Mouse (Mus musculus) intestine, embryonic 14.5 days (tissue): ENCODE measurements around the gene Mettl24. TPM values are rescaled to one million over a fixed set of nuclear protein-coding genes. Genes with fewer than 3 reads are reported as not detected.

ENCODE experiments used
- ATAC-seq: fragments of 200-750 bp; cut with Nextera tagmentation; replicated peaks from 2 replicates; pipeline ENCODE4 v1.8.0; 2017; ENCODE audit warnings: low read depth, moderate number of reproducible peaks, moderate TSS enrichment, moderate library complexity; ENCODE audit not compliant: low FRiP score, low TSS enrichment
- DNase-seq: peaks from one replicate; pipeline ENCODE4 v3.0.0-alpha.2; 2018; ENCODE audit warnings: low spot score
- H3K27ac ChIP-seq: fragments of 300-500 bp; sonication (generic); 2 replicates; pipeline ENCODE4 v1.5.1; 2014; ENCODE audit warnings: low read depth, mild to moderate bottlenecking, control low read depth
- H3K27me3 ChIP-seq: fragments of 300-500 bp; sonication (generic); replicated peaks from 2 replicates; pipeline ENCODE4 v1.6.1; 2014; ENCODE audit warnings: low read length, control low read depth; ENCODE audit not compliant: control insufficient read depth, insufficient read depth
- H3K36me3 ChIP-seq: fragments of 300-500 bp; sonication (generic); 2 replicates; pipeline ENCODE4 v1.6.1; 2014; ENCODE audit warnings: low read length, control low read depth; ENCODE audit not compliant: control insufficient read depth, insufficient read depth
- H3K4me1 ChIP-seq: fragments of 300-500 bp; sonication (generic); replicated peaks from 2 replicates; pipeline ENCODE4 v1.6.1; 2014; ENCODE audit warnings: low read length, control low read depth, mixed read lengths; ENCODE audit not compliant: control insufficient read depth, insufficient read depth
- H3K4me2 ChIP-seq: fragments of 300-500 bp; sonication (generic); 2 replicates; pipeline ENCODE4 v1.6.1; 2014; ENCODE audit warnings: low read length
- H3K4me3 ChIP-seq: fragments of 300-500 bp; sonication (generic); 2 replicates; pipeline ENCODE4 v1.5.1; 2014; ENCODE audit warnings: low read depth, low read length, control low read depth, mixed read lengths
- H3K9ac ChIP-seq: fragments of 300-500 bp; sonication (generic); 2 replicates; pipeline ENCODE4 v1.6.1; 2014; ENCODE audit warnings: mild to moderate bottlenecking, low read length
- H3K9me3 ChIP-seq: fragments of 300-500 bp; sonication (generic); 2 replicates; pipeline ENCODE4 v1.6.1; 2016; ENCODE audit warnings: low read length, control low read depth; ENCODE audit not compliant: control insufficient read depth
- WGBS: fragments of 180-500 bp; shearing (Covaris S2); extraction: QIAGEN DNeasy Blood & Tissue Kit; methylation state at CpG from one replicate; pipeline ENCODE4 v1.1.7; 2014; 5-methylcytosine and 5-hydroxymethylcytosine counted together
- polyA plus RNA-seq: library from polyadenylated mRNA; unstranded; fragments of >200 nt; fragmentation: Nextera tagmentation; extraction: Ambion mirVana; gene quantifications from 2 replicates; pipeline ENCODE4 v1.2.1, GENCODE M21; 2014

The Mettl24 gene
- polyA plus RNA-seq, 1 experiment from 2014 or later, result 4.5 TPM

- no peaks in the 10 kb centered on the region; the same call in 1 of the 2 replicates for H3K4me1 ChIP-seq
- H3K27ac ChIP-seq, result no peak overlapping the region
- H3K27me3 ChIP-seq, result no peaks in the 10 kb centered on the region
- H3K4me2 ChIP-seq, result no peak overlapping the region
- no peak overlapping the region for H3K4me3 ChIP-seq
- no peak overlapping the region for H3K9ac ChIP-seq
- ATAC-seq (no peak), DNase-seq (no peak)
- H3K9me3 ChIP-seq, result no peaks in the 10 kb centered on the region
- 32% methylated on average over 6 of the region's 6 CpGs for WGBS
- no peaks in the 10 kb centered on the region; the same call in 1 of the 2 replicates for H3K36me3 ChIP-seq
These were observed 142.9 kb downstream of the Mettl24 start for GRCm38 (mm10) chr10:40825952-40826351.

GRCm38 (mm10) chr10:40827706-40828105 lies 144.6 kb downstream of the Mettl24 start:
- Histone ChIP-seq H3K36me3 (peaks cover 8% of the 10 kb centered on the region; the same call in 1 of the 2 replicates), H3K9me3 (no peaks in the 10 kb centered on the region), H3K27ac (no peak overlapping the region), H3K9ac (no peak overlapping the region), H3K27me3 (no peaks in the 10 kb centered on the region), H3K4me2 (no peak overlapping the region), H3K4me1 (no peaks in the 10 kb centered on the region; the same call in 1 of the 2 replicates), H3K4me3 (no peak overlapping the region)
- no peak for ATAC-seq
- no peak for DNase-seq
- 87% methylated on average over 4 of the region's 4 CpGs for WGBS

GRCm38 (mm10) chr10:40830312-40830711 lies 147.2 kb downstream of the Mettl24 start:
- no peaks in the 10 kb centered on the region; the same call in 1 of the 2 replicates for H3K4me1 ChIP-seq
- H3K4me2 ChIP-seq, result no peak overlapping the region
- H3K4me3 ChIP-seq, result no peak overlapping the region
- ATAC-seq (no peak), DNase-seq (no peak)
- no peak overlapping the region for H3K27ac ChIP-seq
- H3K36me3 ChIP-seq, result peaks cover 25% of the 10 kb centered on the region
- H3K9ac ChIP-seq, result no peak overlapping the region
- H3K27me3 ChIP-seq, result no peaks in the 10 kb centered on the region
- WGBS, result 79% methylated on average over 3 of the region's 3 CpGs
- H3K9me3 ChIP-seq, result no peaks in the 10 kb centered on the region

GRCm38 (mm10) chr10:40831267-40831666 lies 148.2 kb downstream of the Mettl24 start:
- DNase-seq (no peak), ATAC-seq (no peak)
- Histone ChIP-seq H3K9me3 (no peaks in the 10 kb centered on the region), H3K4me1 (no peaks in the 10 kb centered on the region), H3K27ac (no peak overlapping the region), H3K36me3 (peaks cover 33% of the 10 kb centered on the region), H3K9ac (no peak overlapping the region), H3K27me3 (no peaks in the 10 kb centered on the region), H3K4me2 (no peak overlapping the region), H3K4me3 (no peak overlapping the region)
- 87% methylated on average over 7 of the region's 7 CpGs for WGBS

- WGBS, result 91% methylated on average over 5 of the region's 5 CpGs
- ATAC-seq (no peak), DNase-seq (no peak)
- H3K9ac ChIP-seq, result no peak overlapping the region
- no peak overlapping the region for H3K27ac ChIP-seq
- peaks cover 77% of the 10 kb centered on the region for H3K36me3 ChIP-seq
- no peaks in the 10 kb centered on the region for H3K27me3 ChIP-seq
- no peak overlapping the region for H3K4me3 ChIP-seq
- no peaks in the 10 kb centered on the region for H3K4me1 ChIP-seq
- H3K9me3 ChIP-seq, result no peaks in the 10 kb centered on the region
- H3K4me2 ChIP-seq, result no peak overlapping the region
These were observed 157.0 kb downstream of the Mettl24 start for GRCm38 (mm10) chr10:40840086-40840485.

GRCm38 (mm10) chr10:40843841-40844240 lies 160.8 kb downstream of the Mettl24 start:
- no peak overlapping the region for H3K27ac ChIP-seq
- DNase-seq (no peak), ATAC-seq (no peak)
- WGBS, result 78% methylated on average over 5 of the region's 5 CpGs
- no peak overlapping the region for H3K4me3 ChIP-seq
- H3K9me3 ChIP-seq, result no peaks in the 10 kb centered on the region
- no peak overlapping the region for H3K4me2 ChIP-seq
- H3K9ac ChIP-seq, result no peak overlapping the region
- H3K36me3 ChIP-seq, result peaks cover 84% of the 10 kb centered on the region
- H3K27me3 ChIP-seq, result no peaks in the 10 kb centered on the region
- no peaks in the 10 kb centered on the region for H3K4me1 ChIP-seq

- Histone ChIP-seq H3K4me2 (no peak overlapping the region), H3K4me1 (no peaks in the 10 kb centered on the region), H3K27me3 (no peaks in the 10 kb centered on the region), H3K9me3 (no peaks in the 10 kb centered on the region), H3K36me3 (peaks cover 89% of the 10 kb centered on the region), H3K9ac (no peak overlapping the region), H3K27ac (no peak overlapping the region), H3K4me3 (no peak overlapping the region)
- 56% methylated on average over 10 of the region's 10 CpGs for WGBS
- no peak for DNase-seq
- no peak for ATAC-seq
These were observed 161.5 kb downstream of the Mettl24 start for GRCm38 (mm10) chr10:40844546-40844945.

- Histone ChIP-seq H3K9me3 (no peaks in the 10 kb centered on the region), H3K4me3 (no peak overlapping the region), H3K4me1 (no peaks in the 10 kb centered on the region), H3K9ac (no peak overlapping the region), H3K27ac (no peak overlapping the region), H3K36me3 (peaks cover 81% of the 10 kb centered on the region), H3K4me2 (no peak overlapping the region), H3K27me3 (no peaks in the 10 kb centered on the region)
- DNase-seq (no peak), ATAC-seq (no peak)
- 78% methylated on average over 6 of the region's 6 CpGs for WGBS
These were observed 162.5 kb downstream of the Mettl24 start for GRCm38 (mm10) chr10:40845626-40846025.

GRCm38 (mm10) chr10:40847176-40847874 lies 164.2 kb downstream of the Mettl24 start:
- no peak for ATAC-seq
- Histone ChIP-seq H3K36me3 (peaks cover 64% of the 10 kb centered on the region), H3K9ac (no peak overlapping the region), H3K27ac (no peak overlapping the region), H3K4me2 (no peak overlapping the region), H3K27me3 (no peaks in the 10 kb centered on the region), H3K9me3 (no peaks in the 10 kb centered on the region), H3K4me3 (no peak overlapping the region), H3K4me1 (no peaks in the 10 kb centered on the region)
- 90% methylated on average over 10 of the region's 10 CpGs for WGBS
- DNase-seq, result no peak
